Mouse (Mus musculus) kidney, postnatal 36 days (tissue): ENCODE results near the gene Plb1.

Source experiments
- DNase-seq, 2 experiments: peaks; one replicate each; pipeline ENCODE4 v3.0.0; 2021 to 2022; ENCODE audit warnings: mixed read lengths in 2 of 2

Plb1 gene

DNA sequence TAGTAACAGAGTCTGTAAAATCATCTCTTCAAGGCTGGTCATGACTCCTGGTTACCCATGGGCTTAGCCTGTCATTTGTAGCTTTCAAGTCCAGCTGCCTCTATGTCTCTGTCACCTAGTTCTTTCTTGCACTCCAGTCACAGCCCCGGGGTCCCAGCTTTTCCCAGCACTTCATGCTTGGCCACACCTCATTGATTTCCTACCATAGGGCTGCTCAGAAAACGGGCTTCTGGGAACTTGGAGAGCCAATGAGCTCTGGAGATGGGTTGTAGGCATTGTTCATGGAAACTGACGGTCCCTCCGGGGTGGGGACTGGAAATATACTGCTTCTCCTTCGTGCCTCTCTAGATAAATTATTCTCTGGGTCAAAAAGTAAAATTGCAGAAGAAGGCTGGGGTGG is 28.2 kb downstream of the Plb1 start:
- DNase-seq: no peak

DNA sequence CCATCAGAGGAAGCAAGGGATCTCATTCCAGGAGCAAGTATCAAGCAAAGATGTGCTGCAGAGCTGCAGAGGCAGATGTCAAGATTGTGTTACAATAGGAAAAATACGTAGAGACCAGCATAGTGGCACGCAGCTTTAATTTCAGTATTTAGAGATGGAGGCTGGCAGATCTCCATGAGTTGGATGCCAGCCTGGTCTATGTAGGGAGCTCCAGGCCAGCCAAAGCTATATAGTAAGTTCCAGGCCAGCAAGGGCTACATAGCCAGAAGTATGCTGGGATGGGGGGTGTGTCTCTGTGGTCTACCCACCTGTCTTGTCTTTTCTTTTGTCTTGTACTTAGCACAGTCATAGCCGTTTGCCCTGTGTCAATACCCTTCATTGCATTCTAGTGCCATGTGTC is 28.7 kb downstream of the Plb1 start:
- no peak for DNase-seq

DNA sequence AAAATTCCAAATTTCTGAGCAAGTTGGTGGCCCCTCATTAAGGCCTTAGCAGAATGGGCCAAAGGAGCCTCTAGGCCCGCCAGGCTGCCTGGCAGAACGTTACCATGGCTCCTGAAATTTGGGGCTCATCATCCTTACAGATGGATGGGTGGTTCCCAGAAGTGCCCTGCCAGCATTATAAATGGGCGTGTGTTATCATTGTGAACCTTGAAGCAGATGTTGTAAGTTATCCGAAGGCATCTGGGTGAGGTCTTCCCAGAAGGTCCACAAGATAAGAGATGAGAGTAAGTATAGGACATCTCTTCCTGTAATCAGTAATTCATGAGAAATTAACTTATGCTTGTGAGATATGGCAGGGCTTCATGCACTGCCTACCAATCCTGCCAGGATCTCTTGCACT is 30.0 kb downstream of the Plb1 start:
- DNase-seq: no peak

DNA sequence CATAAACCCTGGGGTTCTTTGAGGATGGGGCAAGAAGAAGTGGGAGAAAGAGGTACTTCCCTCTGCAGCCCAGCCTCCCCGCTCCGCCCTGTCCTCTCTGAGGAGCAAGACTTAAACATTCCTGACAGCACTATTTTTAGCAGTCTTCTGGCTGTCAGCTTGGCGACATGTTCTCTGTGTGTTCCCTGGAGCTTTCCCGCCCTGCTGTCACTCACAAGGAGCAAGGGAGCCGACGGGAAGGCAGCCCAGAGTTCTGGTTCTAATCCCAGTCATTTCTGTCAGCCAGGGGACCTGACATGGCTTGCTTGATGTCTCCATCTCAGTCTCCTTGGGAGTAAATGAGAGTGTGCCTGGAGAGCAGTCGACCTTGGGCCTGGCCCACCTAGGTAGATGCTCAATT is 40.0 kb downstream of the Plb1 start:
- no peak for DNase-seq

DNA sequence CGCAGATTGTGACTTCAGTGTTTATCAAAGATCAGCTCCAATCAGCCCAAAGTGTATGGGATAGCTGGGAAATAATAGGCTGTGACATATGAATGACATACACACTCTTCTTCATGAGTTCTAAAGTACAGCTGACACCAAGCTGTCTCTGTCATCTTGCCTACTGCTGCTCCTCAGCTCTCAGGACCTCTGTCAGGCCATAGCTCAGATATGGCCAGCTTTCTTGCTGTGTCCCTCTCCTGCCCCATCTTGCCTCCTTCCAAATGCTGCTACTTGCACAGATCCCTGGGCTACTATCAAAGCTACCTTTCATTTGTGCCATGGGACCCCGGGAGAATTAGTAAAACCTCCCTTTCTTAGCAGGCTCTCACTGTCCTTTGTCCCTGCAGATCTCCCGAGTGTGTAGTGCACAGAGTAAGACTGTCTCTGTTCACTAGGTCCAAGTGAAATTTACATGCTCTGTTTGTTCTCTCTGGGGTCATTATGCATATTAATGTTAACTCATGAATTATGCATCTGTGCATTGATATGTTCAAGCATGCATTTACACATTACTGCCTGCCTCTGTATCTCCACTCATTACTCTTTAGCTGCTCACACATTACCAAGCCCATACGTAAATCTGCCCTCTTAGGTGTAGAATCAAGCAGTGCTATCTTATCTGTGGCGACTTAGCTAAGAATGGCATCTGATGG is 45.6 kb downstream of the Plb1 start:
- no peak for DNase-seq

DNA sequence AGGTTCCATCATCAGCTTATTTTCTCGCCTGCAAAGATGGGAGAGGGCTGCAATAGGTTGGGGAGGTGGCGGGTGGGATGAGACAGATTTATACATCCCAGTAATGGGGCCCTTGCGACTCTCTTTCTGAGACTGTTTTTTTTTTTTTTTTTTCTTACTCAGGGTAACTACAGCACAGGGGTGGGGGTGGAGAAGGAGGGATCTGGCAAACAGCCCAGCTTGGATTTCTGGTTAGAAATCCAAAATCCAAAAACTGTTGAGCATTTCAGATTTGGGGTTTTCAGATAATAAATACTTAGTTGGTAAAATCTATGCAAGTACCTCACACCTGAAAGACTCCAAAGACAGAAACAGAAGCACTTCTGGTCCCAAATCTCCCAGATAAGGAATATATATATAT is 47.6 kb downstream of the Plb1 start:
- no peak for DNase-seq

DNA sequence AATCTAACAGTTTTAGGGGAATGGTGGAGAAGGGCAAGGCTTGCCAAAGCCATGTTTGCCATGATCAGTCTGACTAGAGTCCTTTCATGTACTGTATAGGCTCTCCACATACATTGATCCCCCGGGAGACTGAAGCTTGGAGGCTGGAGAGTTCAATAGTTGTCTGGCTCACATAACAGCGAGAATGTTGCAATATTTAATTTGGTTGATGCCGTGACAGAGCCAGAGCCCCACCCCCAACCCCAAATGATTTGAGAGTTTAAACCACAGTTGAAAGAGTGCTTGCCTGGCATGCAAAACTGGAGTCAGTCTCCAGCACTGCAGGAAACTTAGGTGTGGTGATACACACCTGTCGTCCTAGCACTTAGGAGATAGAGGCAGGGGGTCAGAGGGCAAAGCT is 49.8 kb downstream of the Plb1 start:
- DNase-seq: no peak

DNA sequence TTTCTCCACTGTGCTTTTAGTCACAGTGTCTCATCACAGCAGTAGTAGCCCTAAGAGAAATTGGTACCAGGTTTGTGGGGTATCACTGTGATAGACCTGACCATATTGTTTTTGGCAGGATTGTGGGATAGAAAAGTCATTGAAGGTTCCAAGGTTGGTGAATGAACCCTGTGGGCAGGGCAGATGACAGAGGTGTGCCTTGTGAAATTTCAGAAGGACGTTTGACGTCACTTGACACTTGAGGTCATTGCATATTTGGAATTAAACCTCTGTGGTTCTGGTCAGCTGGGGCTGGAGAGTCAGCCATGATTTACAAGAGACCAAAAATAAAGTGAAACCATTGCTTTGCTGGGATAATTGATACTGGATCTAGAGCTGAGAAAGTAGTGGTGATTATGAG is 50.9 kb downstream of the Plb1 start:
- no peak for DNase-seq

DNA sequence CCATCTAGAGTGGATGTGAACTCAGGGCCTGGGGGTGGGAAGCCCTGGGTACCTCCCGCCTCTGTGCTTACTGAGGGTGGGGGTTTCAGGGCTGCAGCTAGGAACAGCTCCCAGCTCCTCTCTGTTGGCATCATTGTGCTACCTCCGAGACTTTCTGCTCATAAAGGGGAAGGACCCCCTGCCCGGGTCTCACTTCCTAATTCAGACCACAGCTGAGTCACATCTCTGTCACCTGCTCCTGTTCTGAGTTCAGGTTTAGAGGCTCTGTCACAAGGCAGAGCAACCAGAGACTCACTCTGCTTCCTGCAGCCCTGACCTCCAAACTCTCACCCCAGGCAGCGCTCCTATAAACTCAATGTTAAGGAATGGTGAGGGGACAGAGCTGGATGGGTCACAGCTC is 53.8 kb downstream of the Plb1 start:
- DNase-seq: no peak

DNA sequence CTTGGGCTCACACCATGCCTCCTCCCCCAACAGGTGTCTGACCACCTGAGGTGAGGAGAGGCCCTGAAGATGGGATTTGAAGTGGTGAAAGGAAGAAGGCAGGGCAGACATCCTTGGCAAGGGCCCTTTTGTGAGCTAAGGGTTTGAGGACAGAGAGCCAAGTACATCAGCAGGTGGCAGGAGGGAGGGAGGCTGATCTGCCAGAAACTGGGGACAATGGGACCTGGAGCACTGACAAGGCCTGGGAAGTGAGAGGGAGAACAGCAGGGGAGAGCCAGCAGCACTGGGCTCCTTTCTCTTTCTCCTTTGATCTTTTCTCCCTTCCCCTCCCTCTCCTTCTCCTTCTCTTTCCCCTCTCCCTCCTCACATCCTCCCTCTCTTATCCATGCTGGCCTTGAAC is 55.5 kb downstream of the Plb1 start:
- DNase-seq: no peak

DNA sequence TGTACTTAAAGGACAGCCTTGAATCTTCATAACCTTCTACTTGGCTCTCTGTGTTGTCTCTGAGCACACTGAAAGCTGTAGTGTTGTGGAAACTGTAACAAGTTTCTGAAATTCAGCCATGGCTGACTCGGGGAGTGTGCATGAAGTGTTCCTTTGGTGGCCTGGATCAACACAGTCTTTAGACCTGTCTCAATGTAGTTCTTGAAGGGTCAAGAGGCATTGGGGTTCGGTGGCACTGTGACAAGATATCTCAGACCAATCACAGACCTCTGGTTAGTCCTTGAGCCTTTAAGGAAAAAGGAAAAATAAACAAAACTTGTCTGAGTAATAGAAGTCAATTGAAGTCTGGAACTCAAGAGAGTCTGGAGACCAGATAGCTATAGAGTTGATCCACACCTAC is 58.8 kb downstream of the Plb1 start:
- no peak for DNase-seq

DNA sequence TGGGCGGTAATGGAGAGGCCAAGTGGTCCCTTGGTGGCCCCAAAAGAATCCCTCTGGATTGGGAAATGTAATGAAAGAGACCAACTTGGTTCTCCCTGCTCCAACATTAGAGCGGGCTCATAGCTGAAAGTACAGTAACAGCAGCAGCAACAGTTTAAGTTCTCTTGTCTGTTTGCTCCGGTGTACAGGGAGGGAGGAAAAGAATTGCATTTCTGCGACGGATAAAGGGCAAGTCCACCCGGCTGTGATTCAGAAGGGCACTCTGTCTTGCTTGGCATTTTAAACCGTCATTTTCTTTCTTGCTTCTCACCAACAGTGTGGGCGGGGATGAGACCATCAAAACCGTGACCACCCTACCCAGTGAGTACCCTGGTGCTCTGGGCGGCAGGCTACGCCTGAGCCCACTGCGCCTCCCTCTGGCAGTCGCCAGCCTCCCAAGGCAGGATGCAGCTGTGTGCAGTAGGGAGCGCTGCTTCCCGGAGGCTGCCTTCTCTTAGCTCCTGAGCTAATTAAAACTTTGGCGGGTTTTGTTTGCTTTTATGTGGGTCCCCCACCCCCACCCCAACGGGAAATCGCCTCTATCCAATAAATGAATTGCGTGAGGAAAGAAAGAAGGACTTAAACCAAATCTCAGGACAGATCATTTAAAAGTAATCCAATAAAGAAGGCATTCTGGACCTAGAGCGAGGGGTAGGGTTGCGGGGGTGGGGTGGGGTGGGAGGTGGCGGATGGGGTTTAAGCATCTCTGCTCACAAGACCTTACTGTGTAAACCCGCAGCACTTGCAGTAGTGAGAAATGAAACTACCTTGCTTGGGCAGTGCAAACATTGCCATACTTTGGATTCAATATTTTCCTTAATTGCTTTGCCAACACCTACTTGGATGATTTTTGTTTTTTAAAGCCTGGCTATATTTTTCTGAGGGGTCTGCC is 70.7 kb downstream of the Plb1 start:
- peak; percentile 31 to 73 for DNase-seq

DNA sequence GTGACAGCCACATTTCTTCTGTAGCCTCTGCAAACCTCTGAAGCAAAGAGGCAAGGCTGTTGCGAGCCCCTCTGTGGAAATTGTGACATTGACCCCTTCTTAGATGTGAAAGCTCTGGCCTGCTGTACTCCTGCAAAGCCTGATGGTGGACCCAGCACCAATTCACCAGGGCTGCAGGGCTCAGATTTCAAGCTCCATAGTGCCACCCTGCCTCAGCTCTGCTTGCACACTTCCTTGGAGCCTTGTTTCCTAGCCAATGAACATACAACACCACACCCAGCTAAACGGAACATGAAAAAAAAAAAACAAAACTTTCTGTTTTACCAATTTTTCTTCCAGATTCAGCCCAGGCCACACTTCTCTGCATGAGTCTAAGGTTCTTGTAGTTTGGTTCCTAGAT is 74.6 kb downstream of the Plb1 start:
- DNase-seq: no peak

DNA sequence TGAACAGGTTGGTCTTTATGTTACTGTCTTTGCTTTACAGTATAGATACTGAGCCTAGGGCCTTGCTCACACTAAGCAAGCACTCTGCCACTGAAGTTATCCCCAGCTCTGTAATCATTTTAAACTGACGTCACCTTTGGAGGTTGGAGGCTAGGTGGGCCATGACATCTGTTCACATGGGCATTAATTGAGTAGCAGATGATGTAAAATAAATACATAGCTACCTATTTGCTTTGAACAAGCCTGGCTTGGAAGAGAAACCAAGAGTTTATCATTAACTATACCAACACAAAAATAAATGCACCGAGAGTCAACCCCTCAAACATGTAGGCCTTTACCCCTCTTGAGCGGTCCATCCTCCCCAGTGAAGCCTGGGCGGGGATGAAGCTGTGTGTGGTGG is 76.1 kb downstream of the Plb1 start:
- no peak for DNase-seq

DNA sequence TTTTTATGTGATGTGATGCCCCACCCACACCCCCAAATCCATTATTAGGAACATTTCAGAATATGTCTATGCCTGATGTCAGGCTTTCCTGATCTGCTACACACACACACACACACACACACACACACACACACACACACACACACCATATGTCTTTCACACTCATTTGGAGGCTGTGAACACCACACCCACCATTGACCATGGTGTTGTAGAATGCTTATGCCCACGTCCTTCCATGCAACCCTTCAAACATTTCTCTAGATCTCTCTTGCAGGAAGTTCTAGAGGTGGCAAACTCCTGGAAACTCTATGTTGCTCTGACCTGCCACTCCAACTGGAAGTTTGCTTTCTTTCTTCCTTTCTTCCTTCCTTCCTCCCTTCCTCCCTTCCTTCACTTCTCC is 77.2 kb downstream of the Plb1 start:
- DNase-seq: no peak

DNA sequence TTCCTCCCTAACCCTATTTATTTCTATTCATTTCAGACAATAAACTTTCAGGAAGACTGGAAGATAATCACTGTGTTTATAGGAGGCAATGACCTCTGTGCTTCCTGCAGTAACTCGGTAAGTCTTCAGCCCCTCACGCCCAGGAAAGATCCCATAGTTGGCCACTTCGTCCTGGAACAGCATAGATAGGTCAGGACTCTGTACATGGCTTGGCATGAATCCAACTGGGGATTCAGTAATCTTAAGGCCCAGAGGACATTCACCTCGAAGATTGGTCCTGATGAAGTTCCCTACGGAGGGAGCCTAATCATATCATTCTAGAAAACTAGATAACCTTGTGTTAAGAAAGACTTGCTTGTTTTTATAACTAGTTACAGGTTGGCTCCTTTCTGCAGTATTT is 78.3 kb downstream of the Plb1 start:
- DNase-seq: no peak

DNA sequence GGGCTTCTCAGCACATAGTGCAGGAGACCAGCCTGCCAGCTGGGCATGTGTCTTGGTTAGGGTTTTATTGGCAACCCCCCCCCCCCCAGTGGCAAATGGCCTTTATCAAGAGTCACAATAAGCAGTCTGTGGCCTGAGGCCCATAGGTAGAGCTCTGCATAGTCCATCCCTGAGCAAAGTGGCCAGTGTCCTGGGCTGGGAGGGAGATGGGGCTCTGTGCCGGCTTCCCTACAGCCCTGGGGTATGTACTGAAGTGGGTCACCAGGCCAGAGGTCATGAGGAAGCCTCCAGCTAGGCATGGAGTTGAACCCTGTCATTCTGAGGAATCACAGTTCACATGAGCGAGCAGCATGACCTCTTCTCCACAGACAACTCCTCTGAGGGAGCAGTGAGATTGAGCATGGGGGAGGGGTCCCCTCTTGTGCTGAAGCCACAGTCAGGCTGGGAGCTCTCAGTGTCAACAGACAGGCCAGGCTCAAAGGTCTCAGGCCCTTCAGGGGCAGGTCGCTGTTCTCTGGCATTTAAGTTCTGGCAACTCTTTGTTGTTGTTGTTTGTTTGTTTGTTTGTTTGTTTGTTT is 79.2 kb downstream of the Plb1 start:
- DNase-seq: peak; percentile 9 to 20

DNA sequence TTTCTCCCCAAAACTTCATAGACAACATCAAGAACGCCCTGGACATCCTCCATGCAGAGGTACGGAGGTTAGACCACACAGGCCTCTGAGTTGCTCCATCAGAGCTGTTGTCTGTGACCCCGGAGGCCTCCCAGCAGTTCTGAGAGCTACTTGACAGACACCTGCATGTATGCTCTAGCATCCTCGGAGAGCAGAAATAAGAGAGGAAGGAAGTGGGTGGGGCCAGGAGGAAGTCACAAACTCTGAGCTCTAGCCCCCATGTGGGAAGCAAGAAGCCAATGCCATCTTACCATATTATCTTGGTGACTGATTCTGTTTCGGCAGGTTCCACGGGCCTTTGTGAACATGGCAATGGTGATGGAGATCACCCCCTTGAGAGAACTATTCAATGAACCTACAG is 81.2 kb downstream of the Plb1 start:
- no peak for DNase-seq

DNA sequence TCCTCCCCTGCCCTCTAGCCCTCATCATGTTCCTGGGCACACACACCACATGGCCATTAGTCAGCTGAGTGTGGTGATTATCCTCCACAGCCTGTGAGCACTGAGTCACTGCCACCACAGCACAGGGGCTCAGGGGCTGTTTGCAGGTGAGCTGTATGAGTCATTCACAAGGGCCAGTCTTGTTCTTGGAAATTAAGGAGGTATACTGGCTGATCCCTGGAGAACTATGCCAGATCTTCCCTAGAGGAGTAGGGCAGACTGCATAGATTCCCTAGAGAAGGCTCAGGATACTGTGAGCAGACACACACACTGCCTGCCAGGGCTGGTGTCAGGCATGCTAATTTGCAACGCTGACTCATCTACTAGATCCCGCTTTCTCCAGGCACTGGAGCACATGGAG is 82.2 kb downstream of the Plb1 start:
- DNase-seq: no peak

DNA sequence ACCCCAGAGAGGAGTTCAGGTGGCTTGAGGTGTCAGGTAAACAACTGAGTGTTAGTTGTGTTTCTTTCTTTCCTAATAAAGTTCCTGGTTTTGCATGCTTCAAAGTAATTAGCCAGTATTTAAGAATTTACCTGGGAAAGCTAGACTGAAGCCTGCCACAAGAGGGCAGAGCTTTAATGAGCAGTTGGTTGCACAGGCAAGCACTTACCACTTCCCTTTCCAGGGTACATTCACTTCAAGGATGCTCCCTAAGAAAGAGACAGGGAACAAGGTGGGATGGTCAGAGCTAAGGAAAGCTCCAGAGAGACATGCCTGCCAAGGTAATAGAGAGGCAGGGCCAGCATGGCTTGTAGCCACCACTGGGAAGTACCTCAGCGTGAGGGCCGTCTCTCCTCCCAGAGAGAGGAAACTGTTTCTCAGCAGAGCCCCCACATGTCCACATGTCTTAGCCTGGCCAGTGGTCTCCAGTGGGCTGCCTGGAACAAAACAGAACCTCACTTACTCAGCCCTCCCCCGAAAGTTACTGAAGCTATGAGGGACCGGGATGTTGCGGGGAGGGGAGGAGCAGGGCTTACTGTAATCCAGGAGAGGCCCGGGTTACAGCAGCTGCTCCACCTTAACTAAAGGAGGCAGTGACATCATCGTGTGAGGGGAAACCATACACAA is 89.8 kb downstream of the Plb1 start:
- DNase-seq: peak; percentile 60 to 83

DNA sequence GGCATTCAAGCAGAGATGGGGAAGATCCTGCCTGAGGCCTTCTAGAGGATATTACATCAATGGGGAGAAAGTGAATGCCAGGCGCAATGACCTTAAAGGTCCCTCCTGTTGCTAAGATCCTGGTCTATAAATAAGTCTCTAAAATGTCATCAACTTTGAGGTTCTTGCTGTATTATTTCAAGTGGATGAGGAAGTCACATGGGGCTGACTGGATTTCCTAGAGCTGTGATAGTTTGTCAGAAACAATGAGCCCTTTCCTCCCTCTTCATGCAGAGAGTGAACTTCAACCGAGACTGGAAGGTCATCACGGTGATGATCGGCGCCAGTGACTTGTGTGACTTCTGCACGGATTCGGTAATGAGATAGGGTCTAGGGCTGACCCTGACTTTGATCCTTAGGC is 95.6 kb downstream of the Plb1 start:
- peak in 1 of 2 experiments; percentile 48 for DNase-seq

DNA sequence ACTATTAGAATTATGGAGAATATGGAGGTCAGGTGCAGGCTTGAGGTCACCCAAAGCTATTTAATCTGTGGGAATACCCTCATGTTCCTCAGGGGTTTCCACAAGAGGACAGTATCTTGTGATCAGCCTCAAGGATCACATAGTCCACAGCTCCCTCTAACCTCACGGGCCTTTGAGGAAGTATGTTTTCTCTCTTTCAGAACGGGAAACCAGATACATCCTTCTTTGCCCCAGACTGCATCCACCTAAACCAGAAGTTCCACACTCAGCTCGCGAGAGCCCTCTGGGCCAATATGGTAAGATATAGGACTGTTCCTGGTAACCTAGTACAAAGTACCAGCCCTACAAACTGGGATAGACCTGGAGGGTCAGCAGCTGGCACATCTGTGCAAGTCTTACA is 100.1 kb downstream of the Plb1 start:
- DNase-seq: no peak

DNA sequence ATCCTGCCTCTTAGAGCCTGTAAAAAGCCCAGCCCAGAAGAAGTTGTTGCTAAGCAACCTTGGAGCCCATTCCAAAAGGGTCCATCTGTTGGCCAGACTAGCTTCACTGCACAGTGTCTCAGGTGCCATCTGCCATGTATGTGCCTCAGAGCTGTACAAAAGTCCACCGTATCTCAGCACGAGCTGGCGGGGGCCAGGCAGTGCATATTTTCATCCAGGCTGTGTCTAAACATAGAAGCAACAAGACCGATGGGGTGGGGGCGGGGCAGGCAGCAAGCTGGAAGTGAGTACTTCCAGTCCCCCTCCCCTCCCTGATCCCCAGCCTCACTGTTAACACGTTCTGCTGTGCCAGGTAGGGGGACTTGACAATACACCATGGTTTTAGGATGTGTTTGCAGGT is 102.7 kb downstream of the Plb1 start:
- peak; percentile 65 to 77 for DNase-seq

DNA sequence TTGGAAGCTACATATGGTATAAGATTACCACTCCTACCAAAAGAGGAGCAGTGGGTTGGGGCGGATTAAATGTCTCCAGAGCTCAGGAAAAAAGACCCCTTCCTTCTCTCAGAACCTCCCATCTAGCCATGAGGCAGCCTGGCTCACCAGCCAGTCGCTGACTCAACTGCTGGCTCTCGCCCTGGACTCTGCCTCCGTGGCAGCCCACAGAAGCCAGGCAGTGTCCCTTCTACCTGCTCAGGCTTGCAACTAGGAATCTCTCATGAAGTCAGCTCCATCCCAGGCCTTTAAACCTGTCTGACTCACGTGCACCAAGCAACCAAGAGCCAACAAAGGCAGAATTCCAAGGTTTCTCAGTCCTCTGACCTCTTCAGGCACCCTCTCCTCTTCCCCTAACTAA is 103.6 kb downstream of the Plb1 start:
- DNase-seq: peak in 1 of 2 experiments; percentile 11
